Mouse (Mus musculus) T-helper 1 cell (primary cell): ENCODE measurements around the gene Opn5.

Experiments used
- in situ Hi-C: fragments of 300-600 bp; cut with MboI, MseI; formaldehyde crosslinking; loops from one replicate; pipeline ENCODE4 v1.15.1; 2025; ENCODE audit warnings: high pct_unique_total_duplicates

Opn5 gene

GRCm38 (mm10) chr17:42611295-42611694 is at the start of gene Opn5:
Gene Opn5, minus strand, starts transcription at chr17:42611395.
- in situ Hi-C loops: loop anchor here (10.0 kb wide), 1 partner anchor 154 kb away; no protein-coding TSS in a partner anchor

GRCm38 (mm10) chr17:42658634-42659422 is 47.6 kb upstream of the Opn5 start:
- in situ Hi-C loops: loop anchor here (5.0 to 10.0 kb wide), 3 partner anchors 123 to 1196 kb away; no protein-coding TSS in a partner anchor

- in situ Hi-C loops: no loop called here
Measured at GRCm38 (mm10) chr17:42643416-42643815, 32.2 kb upstream of the Opn5 start.

DNA sequence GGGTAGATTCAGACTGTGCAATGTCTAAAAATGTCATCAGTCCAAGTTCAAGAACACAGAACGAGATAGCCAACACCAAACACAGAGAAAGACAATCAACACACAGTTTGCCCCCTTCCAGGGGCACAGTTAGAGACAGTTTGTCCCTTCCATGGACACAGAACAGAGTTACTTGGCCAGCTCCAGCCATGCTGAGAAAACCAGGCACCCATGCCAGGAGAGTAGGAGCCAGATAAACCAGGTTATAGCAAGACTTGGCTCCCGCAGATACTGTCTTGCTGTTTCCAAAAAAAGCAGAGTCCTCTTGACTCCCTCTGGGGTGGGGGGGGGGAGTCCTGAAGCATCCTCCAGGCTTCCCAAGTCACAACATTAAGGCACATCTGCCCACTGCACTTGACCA is 19.0 kb upstream of the Opn5 start:
- in situ Hi-C loops: no loop called here

DNA sequence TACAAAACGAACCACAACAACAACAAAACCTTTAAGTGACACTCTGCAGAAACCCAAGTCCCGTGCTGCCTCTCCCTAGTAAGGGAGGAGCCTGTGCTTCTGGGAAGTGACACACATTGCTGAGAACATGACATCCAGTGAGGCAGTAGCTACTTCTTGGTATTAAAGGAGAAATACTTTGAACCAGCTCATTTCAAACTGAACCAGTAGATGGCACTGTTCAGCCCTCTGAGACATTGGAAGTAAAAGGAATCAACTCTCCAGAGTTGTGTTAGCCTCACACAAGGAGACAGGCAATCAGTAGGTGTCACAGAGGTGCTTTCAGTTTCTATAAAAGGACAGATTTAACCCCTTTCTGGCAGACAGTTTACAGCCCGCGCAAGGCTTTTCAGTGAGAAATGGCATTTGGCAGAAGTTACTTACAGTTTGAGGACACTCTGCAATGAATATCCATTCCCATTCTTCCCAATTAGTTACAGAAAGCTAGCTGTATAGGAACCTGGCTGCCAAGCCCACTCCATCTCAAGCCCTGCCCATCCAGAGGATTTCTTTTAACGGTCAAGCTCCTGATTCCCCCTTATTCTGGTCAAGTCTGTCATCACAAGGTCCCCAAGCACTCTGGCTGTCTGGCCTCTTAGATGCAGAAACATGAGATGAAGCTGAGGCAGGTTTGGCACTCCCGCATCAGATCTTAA is 2.0 kb upstream of the Opn5 start:
- in situ Hi-C loops: loop anchor here (10.0 kb wide), 1 partner anchor 152 kb away; no protein-coding TSS in a partner anchor

DNA sequence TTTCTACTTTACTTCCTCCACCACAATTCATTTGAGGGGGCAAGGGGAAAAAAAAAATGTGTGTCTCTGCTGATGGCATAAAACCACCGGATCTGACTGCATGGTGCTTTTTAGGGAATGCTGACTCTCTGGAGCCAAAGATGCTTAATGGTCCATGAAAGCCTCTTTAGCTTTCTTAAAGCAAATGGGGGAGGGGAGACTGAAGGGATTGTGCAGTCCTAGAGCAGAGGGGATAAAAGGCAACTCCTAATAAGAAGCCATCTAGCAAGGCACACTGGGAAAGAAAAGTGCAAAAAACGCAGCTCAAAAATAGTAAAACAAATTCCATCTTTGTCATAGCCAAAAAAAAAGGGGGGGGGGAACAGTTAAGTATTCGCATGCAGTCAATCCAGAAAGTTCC is 2.9 kb downstream of the Opn5 start:
- in situ Hi-C loops: no loop called here

GRCm38 (mm10) chr17:42602829-42603784 is 8.1 kb downstream of the Opn5 start:
- in situ Hi-C loops: no loop called here

DNA sequence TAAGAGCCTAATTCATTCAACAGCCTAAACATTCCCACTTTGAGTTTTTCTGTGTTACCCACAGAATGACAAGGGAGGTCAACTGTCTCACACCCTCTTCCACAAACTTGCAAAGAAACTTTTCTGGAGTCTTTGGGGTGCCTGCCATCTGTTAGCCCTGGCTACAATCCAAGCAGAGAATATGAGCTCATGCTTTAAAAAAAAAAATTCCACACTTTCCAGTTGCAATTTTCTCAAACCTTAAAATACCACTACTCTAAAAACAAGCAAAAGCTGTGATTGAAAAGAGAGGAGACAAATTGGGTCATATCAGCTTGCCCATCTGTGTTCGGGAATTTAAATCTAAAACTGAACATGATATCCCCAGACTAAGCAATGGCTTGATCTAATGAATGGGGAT is 24.7 kb downstream of the Opn5 start:
- in situ Hi-C loops: no loop called here

DNA sequence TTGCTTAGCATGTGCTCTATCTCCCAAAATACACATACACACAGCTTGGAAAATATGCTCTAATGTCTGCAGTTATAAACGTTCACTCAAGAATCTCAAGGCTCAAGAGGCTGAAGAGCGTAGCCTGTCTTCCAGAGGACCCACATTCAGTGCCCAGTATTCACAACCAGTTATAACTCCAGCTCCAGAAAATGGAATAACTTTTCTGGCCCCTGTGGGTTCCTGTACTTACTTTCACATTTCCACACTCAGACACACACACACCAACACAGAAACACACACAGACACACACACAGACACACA is 28.2 kb downstream of the Opn5 start:
- in situ Hi-C loops: no loop called here

- in situ Hi-C loops: no loop called here
Measured at GRCm38 (mm10) chr17:42582281-42583028, 28.7 kb downstream of the Opn5 start.

DNA sequence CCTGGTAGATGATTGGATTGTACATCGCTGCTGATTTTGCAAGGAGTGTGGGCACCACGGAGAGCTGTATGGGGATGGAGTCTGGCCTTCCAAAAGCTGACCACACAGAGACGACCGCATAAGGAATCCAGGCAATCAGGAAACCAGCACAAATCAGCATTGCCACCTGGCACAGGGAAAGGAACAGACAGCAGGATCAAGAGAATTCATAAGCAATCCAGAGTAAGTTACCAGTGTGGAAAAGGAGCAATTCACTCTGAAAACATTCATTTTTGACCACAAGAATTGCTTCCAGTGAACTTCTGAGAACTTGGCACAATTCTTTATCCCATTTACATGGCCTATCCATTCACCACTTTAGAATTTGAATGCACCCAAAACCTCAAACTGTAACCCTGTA is 30.6 kb downstream of the Opn5 start:
- in situ Hi-C loops: no loop called here

DNA sequence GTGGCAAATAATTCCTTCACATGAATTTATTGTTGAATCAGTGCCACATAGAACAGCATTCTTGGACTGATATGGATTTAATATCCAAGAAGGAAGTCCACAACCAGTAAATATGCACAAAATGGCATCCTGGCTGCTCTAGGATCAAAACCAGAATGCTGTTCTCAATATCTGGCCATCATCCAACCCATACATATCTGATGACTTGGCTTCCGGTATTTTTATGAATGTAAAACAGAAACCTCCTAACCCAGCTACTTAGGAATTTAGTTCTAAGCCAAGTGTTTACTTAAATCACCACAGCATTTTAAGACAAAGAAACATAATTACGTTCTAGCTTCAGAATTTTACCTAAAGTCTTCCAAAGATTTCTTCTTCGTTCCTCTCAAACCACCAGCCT is 31.0 kb downstream of the Opn5 start:
- in situ Hi-C loops: no loop called here

DNA sequence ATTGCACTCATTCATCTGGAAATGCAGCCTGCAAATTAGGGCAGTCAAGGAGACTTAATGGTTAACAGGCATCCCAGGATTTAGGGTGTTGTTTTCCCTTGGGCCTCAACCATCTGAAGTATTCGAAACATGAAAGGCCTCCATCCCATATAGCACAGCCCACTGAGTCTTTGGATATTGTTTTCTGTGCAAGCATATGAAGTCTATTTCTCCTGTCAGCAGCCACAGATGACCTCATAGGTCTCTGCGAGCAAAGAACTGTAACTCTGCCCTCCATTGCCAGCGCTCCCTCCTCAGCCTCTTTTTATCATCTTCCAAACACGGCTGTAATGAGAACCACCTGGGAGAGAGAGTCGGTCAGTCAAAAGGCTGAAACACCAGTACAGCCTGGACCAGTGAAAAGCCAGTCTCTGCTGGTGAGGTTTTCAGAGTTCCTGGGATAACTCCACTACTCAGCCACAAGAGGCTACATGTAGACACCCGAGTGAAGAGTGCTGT is 34.5 kb downstream of the Opn5 start:
- in situ Hi-C loops: no loop called here

DNA sequence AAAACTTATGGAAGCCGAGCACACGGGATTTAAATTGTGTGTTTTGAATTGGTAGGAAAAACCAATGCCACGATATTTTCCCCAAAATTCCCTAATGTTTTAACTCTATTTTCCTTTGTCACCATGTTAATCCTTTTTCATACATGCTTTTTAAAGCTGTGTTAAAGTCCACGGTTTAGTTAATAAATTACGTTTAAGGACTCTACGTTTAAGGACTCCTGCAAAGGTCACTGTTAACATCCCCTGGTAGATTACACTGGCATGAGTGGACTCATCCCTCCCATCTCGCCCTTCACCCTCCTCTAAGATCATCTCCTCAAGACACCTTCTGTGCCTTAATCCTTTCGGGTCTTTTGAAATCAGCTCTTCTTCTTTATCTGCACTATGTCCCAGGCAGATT is 37.4 kb downstream of the Opn5 start:
- in situ Hi-C loops: no loop called here

DNA sequence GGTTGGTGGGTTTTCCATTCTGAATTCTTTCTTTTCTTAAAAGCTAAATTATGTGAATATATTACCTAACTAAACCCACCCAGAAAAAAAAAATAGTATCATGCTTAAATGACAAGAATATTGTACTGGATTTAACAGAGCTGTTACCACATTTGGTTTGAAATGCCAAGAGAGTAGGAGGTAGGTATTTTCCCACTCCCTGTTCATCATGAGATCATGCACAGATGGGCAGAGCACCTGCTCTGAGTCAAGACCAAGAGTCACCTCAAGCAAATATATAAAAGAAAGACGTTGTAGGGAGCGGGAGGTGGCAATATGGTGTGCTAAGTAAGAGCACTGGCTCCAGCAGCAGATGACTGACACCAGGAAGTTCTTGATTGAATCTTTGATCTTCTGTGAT is 61.6 kb downstream of the Opn5 start:
- in situ Hi-C loops: no loop called here

DNA sequence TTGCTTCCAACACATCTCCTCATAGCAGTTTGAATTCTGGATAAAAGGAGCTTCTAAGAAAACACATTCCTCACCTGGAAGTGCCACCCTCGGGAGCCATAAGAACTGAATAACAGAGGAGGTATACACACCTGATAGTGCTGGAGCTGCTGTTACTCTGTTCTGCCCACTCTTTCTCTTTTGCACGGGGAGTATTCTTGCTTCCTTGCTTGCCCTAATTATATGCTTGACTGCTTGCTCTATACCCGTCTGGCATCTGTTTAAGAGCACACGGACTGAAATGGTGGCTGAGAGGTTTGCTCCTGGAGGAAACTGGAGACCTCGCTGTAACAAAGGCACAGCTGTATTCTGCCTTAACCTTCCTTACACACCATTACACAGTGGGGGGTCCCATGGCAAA is 81.0 kb downstream of the Opn5 start:
- in situ Hi-C loops: no loop called here

DNA sequence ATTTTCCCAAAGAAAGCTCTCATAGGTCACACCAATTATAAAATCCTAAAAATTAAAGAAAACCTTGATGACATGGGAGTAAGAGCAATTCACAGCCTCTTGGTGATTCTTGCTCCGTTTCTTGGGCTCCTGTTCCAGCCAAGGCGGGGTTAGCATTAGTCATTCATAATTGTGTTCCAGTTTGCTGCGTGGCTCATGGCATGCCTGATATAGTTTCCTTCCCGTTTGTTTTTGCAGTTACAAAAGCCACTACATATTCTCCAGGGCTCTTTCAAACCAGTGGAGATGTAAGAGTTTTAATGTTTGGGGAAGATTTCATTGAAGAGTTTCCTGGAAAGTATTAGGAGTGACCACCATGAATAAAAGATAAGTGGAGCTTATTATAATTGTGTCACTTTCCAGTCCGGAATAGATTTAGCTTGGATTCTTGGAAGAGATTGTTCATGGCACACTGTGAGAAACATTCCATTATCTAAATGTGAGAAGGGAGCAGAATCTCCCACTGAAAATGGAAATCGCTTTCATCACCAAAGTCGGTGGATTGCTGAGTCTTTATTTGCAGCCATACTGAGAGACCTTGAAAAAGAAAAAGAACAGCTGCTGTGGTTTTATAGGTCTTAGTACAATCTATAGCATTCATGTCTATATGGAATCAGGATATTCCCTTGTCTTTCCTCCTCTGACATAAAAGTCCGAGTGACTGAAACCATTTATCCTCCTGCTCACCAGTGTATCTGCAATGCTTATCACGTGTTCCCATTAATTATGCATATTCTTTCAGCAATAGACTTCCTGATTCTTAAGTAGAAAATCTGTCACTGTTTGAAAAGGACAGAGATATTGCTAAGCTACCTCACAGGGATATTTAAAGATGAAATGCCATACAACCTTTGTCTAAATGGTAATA is 101.6 kb downstream of the Opn5 start:
- in situ Hi-C loops: no loop called here
